Mouse (Mus musculus) neural tube, embryonic 14.5 days (tissue): Measurements from ENCODE around the gene Acp2. TPM values are rescaled to one million over a fixed set of nuclear protein-coding genes. Genes with fewer than 3 reads are reported as not detected.
A peak's percentile ranks its signal among the peaks of the same experiment; 100 is the strongest.
"Not testable (repeated sequence)": the region's sequence is repeated elsewhere in the genome, so short reads cannot be mapped to it uniquely, and the experiment has no call there.

ENCODE experiments used
- ATAC-seq: fragments of 200-750 bp; cut with Nextera tagmentation; 2 replicates; pipeline ENCODE4 v1.8.0; 2017; ENCODE audit warnings: low read depth, mild to moderate bottlenecking, moderate TSS enrichment, moderate library complexity
- H3K27ac ChIP-seq: fragments of 300-500 bp; sonication (generic); 2 replicates; pipeline ENCODE4 v1.5.1; 2014; ENCODE audit warnings: low read depth, mild to moderate bottlenecking, control low read depth, low read length, moderate library complexity, mixed read lengths
- H3K27me3 ChIP-seq: fragments of 300-500 bp; sonication (generic); 2 replicates; pipeline ENCODE4 v1.6.1; 2014; ENCODE audit warnings: low read length; ENCODE audit not compliant: control insufficient read depth, insufficient read depth
- H3K36me3 ChIP-seq: fragments of 300-500 bp; sonication (generic); 2 replicates; pipeline ENCODE4 v1.6.1; 2014; ENCODE audit warnings: low read length, mixed read lengths; ENCODE audit not compliant: control insufficient read depth, insufficient read depth
- H3K4me1 ChIP-seq: fragments of 300-500 bp; sonication (generic); 2 replicates; pipeline ENCODE4 v1.6.1; 2014; ENCODE audit warnings: low read length; ENCODE audit not compliant: control insufficient read depth, insufficient read depth
- H3K4me2 ChIP-seq: fragments of 300-500 bp; sonication (generic); 2 replicates; pipeline ENCODE4 v1.6.1; 2014; ENCODE audit warnings: mild to moderate bottlenecking, low read depth, low read length, control low read depth
- H3K4me3 ChIP-seq: fragments of 300-500 bp; sonication (generic); 2 replicates; pipeline ENCODE4 v1.5.1; 2014; ENCODE audit warnings: low read depth, low read length, control low read depth, mixed read lengths
- H3K9ac ChIP-seq: fragments of 300-500 bp; sonication (generic); replicated peaks from 2 replicates; pipeline ENCODE4 v1.6.1; 2014; ENCODE audit warnings: low read depth, mild to moderate bottlenecking, control low read depth, low read length, mixed read lengths
- H3K9me3 ChIP-seq: fragments of 300-500 bp; sonication (generic); 2 replicates; pipeline ENCODE4 v1.6.1; 2016; ENCODE audit warnings: low read length; ENCODE audit not compliant: control insufficient read depth
- WGBS: fragments of 180-500 bp; shearing (Covaris S2); extraction: QIAGEN DNeasy Blood & Tissue Kit; methylation state at CpG from one replicate; pipeline ENCODE4 v1.1.7; 2014; 5-methylcytosine and 5-hydroxymethylcytosine counted together
- polyA plus RNA-seq: library from polyadenylated mRNA; unstranded; fragments of >200 nt; fragmentation: Nextera tagmentation; extraction: Ambion mirVana; gene quantifications from 2 replicates; pipeline ENCODE4 v1.2.1, GENCODE M21; 2014

The Acp2 gene
- polyA plus RNA-seq, 1 experiment from 2014 or later: 43.2 TPM

DNA sequence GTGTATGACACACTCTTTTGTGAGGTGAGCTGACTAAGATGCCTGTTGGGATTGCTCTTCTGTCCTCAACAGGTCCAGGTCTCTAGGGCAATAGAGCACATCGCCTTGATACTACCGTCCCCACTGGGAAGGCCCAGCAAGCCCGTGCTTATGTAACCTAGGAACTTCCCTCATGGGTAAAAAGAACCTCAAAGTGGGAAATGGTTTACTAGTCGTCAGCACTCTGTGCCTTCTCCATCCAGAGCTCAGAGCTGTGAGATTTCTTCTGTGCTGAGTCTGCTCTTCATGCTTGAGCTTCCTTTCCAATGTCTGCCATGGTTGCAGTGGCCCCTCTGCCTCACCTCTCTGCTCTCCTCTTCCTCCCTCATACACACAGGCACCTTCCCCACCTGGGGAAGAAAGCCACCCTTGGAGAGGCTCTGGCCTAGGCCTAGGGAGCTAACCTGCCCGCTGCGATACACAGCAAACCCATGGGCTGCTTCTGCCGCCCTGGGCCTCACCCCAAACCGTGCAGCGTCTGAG lies 3.6 kb downstream of the Acp2 start:
- Histone ChIP-seq H3K9me3 (no peaks in the 10 kb centered on the region), H3K4me2 (no peak overlapping the region), H3K4me3 (no peak overlapping the region), H3K4me1 (peaks cover 20% of the 10 kb centered on the region; the same call in 1 of the 2 replicates), H3K9ac (no peak overlapping the region), H3K27ac (no peak overlapping the region), H3K27me3 (no peaks in the 10 kb centered on the region), H3K36me3 (peaks cover 50% of the 10 kb centered on the region)
- WGBS: 92% methylated on average over 9 of the region's 9 CpGs
- ATAC-seq: no peak

DNA sequence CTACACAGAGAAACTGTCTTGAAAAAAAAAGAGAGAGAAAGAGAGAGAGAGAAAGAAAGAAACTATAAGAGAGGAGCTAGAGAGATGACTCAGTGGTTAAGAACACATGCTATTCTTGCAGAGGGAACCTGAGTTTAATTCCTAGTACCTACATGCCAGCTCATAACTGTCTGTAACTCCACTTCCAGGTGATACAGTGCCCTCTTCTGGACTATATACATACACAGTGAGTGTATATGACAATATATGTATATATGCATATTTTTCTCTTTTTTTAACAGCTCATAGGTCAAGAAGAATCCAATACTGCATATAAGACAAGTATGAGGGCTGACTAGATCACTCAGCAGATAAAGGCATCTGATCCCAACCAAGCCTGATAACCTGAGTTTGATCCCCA lies 10.6 kb downstream of the Acp2 start:
- H3K36me3 ChIP-seq: peaks cover 35% of the 10 kb centered on the region
- no peaks in the 10 kb centered on the region for H3K9me3 ChIP-seq
- no peaks in the 10 kb centered on the region for H3K27me3 ChIP-seq
- no peak for ATAC-seq
- H3K9ac ChIP-seq: no peak overlapping the region
- H3K27ac ChIP-seq: no peak overlapping the region
- H3K4me3 ChIP-seq: no peak overlapping the region
- H3K4me2 ChIP-seq: no peak overlapping the region
- H3K4me1 ChIP-seq: no peaks in the 10 kb centered on the region

DNA sequence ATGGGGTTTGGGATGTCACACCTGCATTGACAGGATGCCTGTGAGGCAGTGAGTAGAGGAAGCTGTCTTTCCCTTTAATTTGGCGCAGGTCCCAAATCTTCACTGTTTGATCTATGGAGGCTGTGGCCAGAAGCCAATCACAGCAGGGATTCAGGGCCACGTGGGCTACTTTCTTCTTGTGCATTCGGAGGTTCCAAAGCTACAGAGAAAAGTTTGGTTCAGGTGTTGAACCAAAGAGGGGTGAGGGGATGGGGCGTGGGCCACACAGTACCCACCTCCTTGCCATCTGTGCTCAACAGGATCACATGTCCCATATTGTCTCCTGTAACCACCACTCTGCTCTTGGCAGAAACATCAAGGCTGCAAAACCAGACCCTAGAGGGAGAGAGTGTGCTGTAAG lies 14.3 kb downstream of the Acp2 start:
- Histone ChIP-seq H3K4me3 (no peak overlapping the region), H3K9me3 (no peaks in the 10 kb centered on the region), H3K4me2 (no peak overlapping the region), H3K9ac (no peak overlapping the region), H3K27me3 (no peaks in the 10 kb centered on the region), H3K27ac (no peak overlapping the region), H3K4me1 (no peaks in the 10 kb centered on the region), H3K36me3 (peaks cover 5% of the 10 kb centered on the region; the same call in 1 of the 2 replicates)
- 64% methylated on average over 4 of the region's 4 CpGs for WGBS
- ATAC-seq: 0 out of 2 replicates have a peak, but pooled peaks have one; percentile 11

- Histone ChIP-seq H3K4me2 (no peak overlapping the region), H3K4me1 (no peaks in the 10 kb centered on the region), H3K9me3 (no peaks in the 10 kb centered on the region), H3K36me3 (no peaks in the 10 kb centered on the region), H3K9ac (no peak overlapping the region), H3K4me3 (no peak overlapping the region), H3K27ac (no peak overlapping the region), H3K27me3 (no peaks in the 10 kb centered on the region)
- 97% methylated on average over 3 of the region's 3 CpGs for WGBS
- no peak for ATAC-seq
Observed at GRCm38 (mm10) chr2:91220501-91220900, 17.8 kb downstream of the Acp2 start.

GRCm38 (mm10) chr2:91223614-91224013 lies 20.9 kb downstream of the Acp2 start:
- Histone ChIP-seq H3K9ac (no peak overlapping the region), H3K4me1 (no peaks in the 10 kb centered on the region), H3K4me2 (no peak overlapping the region), H3K4me3 (no peak overlapping the region), H3K36me3 (no peaks in the 10 kb centered on the region), H3K27me3 (no peaks in the 10 kb centered on the region), H3K9me3 (no peaks in the 10 kb centered on the region), H3K27ac (no peak overlapping the region)
- WGBS: 88% methylated on average over 2 of the region's 2 CpGs
- ATAC-seq: no peak

- Histone ChIP-seq H3K9ac (no peak overlapping the region), H3K36me3 (no peaks in the 10 kb centered on the region), H3K4me3 (no peak overlapping the region), H3K27me3 (no peaks in the 10 kb centered on the region), H3K4me2 (no peak overlapping the region), H3K9me3 (no peaks in the 10 kb centered on the region), H3K4me1 (no peaks in the 10 kb centered on the region), H3K27ac (no peak overlapping the region)
- ATAC-seq: no peak
- WGBS: 95% methylated on average over 2 of the region's 2 CpGs
Observed at GRCm38 (mm10) chr2:91229735-91230134, 27.1 kb downstream of the Acp2 start.

DNA sequence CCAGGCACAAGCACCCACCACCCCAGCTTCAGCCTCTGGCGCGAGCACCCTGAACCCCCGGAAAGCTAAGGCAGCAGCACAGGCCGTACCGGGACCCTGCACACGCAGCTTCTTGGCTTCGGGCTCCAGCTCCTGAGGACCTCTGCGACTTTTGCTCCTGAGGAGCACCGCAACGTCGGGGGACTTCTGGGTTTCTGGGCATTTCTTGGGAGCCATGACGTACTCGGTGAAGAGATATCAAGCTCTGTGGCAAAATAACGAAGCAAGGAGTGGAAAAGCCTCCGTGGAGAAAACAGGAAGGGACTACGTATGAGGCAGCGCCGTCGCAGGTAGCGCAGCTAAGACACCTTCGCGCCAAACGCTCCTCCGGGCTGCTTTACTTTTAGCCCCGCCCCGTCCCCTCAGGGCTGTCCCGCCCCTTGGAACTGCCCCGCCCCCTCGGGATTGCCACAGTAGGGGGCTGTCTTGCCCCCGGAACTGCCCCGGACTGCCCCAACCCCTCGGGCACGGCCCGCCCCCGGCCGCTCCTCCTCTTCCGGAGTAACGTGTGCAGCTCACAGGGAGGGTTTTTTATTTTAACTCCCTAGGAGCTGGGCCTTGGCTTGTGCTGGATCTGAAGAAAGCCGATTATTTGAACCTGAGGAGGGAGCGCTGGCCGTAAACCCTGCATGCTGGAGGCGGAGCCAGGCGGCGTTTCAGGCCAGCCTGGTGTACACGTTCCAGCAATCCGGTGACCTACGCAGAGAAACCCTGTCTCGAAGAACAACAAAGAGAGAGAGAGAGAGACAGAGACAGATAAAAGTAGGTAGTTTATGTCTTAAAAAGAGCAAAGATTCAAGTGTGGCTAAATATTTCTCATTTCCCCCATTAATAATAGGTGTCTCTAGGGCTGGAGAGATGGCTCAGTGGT lies 34.2 kb downstream of the Acp2 start, which contains the start of gene Ddb2:
Gene Ddb2 (minus strand): TSS at position 382 of the 910 bp plus-strand sequence.
- Histone ChIP-seq H3K9me3 (no peaks in the 10 kb centered on the region), H3K36me3 (no peaks in the 10 kb centered on the region), H3K27ac (peak within 1 kb of the TSS; percentile 76), H3K27me3 (no peaks in the 10 kb centered on the region), H3K9ac (peak within 1 kb of the TSS; percentile 56), H3K4me3 (peak within 1 kb of the TSS; percentile 54), H3K4me2 (peak within 1 kb of the TSS; percentile 76), H3K4me1 (no peaks in the 10 kb centered on the region)
- ATAC-seq: peak; percentile 98
- under 1% methylated on average over 48 of the region's 48 CpGs for WGBS

DNA sequence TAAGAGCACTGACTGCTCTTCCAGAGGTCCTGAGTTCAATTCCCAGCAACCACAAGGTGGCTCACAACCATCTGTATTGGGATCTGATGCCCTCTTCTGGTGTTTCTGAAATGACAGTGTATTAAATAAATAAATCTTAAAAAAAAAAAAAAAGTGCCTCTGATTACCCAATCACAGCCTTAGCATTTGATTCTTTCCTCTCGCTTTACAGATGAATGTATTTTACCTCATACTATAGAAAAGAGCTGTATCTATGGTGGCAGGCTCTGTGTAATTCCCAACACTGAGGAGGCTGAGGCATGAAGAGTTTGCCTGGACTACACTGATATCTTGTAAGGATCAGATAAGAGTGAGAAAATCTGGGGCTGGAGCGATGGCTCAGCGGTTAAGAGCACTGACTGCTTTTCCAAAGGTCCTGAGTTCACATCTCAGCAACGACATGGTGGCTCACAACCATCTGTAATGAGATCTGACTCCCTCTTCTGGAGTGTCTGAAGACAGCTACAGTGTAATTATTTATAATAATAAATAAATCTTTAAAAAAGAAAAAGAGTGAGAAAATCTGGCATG lies 34.9 kb downstream of the Acp2 start:
- H3K27me3 ChIP-seq, H3K9me3 ChIP-seq, H3K36me3 ChIP-seq, H3K9ac ChIP-seq, H3K4me1 ChIP-seq: not testable (repeated sequence)
- Histone ChIP-seq H3K4me2 (peak overlapping the region; percentile 76; the same call in 1 of the 2 replicates), H3K27ac (peak overlapping the region; percentile 76), H3K4me3 (peak overlapping the region; percentile 54)
- 26% methylated on average over 4 of the region's 4 CpGs for WGBS
- peak; percentile 59 for ATAC-seq

- 61% methylated on average over 5 of the region's 5 CpGs for WGBS
- Histone ChIP-seq H3K4me3 (no peak overlapping the region), H3K36me3 (no peaks in the 10 kb centered on the region), H3K4me2 (no peak overlapping the region), H3K9ac (no peak overlapping the region), H3K4me1 (no peaks in the 10 kb centered on the region), H3K27me3 (no peaks in the 10 kb centered on the region), H3K9me3 (no peaks in the 10 kb centered on the region), H3K27ac (no peak overlapping the region)
- ATAC-seq: no peak
Observed at GRCm38 (mm10) chr2:91242547-91242946, 39.9 kb downstream of the Acp2 start.
